Mouse (Mus musculus) small intestine, adult 2 months (tissue): ENCODE measurements around the gene Slc45a3. TPM values are rescaled to one million over a fixed set of nuclear protein-coding genes. Genes with fewer than 3 reads are reported as not detected.

Experiments used
- H3K27ac ChIP-seq: fragments of 200-500 bp; 2 replicates; pipeline ENCODE4 v1.5.1; 2012; ENCODE audit warnings: low read depth, low read length, control low read depth, inconsistent platforms; ENCODE audit not compliant: insufficient read depth
- H3K27me3 ChIP-seq: fragments of 200-500 bp; 2 replicates; pipeline ENCODE4 v1.6.1; 2012; ENCODE audit warnings: mild to moderate bottlenecking, moderate library complexity, low read length, inconsistent platforms; ENCODE audit not compliant: control insufficient read depth, insufficient read depth
- H3K36me3 ChIP-seq: fragments of 200-500 bp; 2 replicates; pipeline ENCODE4 v1.6.1; 2012; ENCODE audit warnings: mild to moderate bottlenecking, low read length, control low read depth, inconsistent platforms; ENCODE audit not compliant: control insufficient read depth, insufficient read depth
- H3K4me1 ChIP-seq: fragments of 200-500 bp; 2 replicates; pipeline ENCODE4 v1.6.1; 2012; ENCODE audit warnings: low read length, inconsistent platforms, mixed read lengths; ENCODE audit not compliant: control insufficient read depth, insufficient read depth, insufficient read length
- H3K4me3 ChIP-seq: fragments of 200-500 bp; 2 replicates; pipeline ENCODE4 v1.5.1; 2012; ENCODE audit warnings: low read depth, mild to moderate bottlenecking, control low read depth, inconsistent platforms, low read length, moderate library complexity
- CTCF ChIP-seq: fragments of 200-500 bp; IDR thresholded peaks from 2 replicates; pipeline ENCODE4 v1.5.1; 2012; ENCODE audit warnings: low read depth, mild to moderate bottlenecking, control low read depth, inconsistent platforms, low read length, moderate library complexity, mixed read lengths; ENCODE audit not compliant: insufficient replicate concordance, insufficient read length; ENCODE audit errors: extremely low read depth
- POLR2A ChIP-seq: fragments of 200-500 bp; IDR thresholded peaks from 2 replicates; pipeline ENCODE4 v1.6.1; 2012; ENCODE audit warnings: low read depth, mild to moderate bottlenecking, control low read depth, inconsistent platforms, low read length, moderate library complexity
- WGBS: fragments of 180-500 bp; shearing (Covaris S2); methylation state at CpG from one replicate; pipeline ENCODE4 v1.1.7; 2018; 5-methylcytosine and 5-hydroxymethylcytosine counted together
- polyA plus RNA-seq: library from polyadenylated mRNA; depleted of rRNA; stranded (reverse); fragments of >200 nt; gene quantifications from 2 replicates; pipeline ENCODE4 v1.2.3, GENCODE M21; 2012

The Slc45a3 gene
- polyA plus RNA-seq, 1 experiment: 2.1 TPM

DNA sequence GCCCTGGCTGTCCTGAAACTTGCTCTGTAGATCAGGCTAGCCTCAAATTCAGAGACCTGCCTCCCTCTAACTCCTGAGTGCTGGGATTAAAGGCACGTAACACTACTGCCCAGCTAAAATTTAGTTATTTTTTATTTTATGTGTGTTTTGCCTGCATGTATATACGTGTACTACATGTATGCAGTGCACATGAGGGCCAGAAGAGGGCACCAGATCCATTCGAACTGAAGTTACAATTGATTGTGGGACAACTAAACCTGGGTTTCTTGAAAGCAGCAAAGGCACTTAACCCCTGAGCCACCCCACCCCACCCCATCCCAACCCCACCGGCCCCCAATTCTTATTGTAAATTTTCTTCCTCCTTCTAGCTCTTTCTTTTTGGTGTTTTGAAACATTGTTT is 32.3 kb downstream of the Slc45a3 start:
- TF ChIP-seq CTCF (no peak), POLR2A (no peak)
- Histone ChIP-seq H3K27me3 (no peaks in the 10 kb centered on the region), H3K27ac (no peak overlapping the region), H3K4me1 (peaks cover 11% of the 10 kb centered on the region; the same call in 1 of the 2 replicates), H3K4me3 (no peak overlapping the region), H3K36me3 (no peaks in the 10 kb centered on the region)
- 35% methylated on average over 4 of the region's 4 CpGs for WGBS

DNA sequence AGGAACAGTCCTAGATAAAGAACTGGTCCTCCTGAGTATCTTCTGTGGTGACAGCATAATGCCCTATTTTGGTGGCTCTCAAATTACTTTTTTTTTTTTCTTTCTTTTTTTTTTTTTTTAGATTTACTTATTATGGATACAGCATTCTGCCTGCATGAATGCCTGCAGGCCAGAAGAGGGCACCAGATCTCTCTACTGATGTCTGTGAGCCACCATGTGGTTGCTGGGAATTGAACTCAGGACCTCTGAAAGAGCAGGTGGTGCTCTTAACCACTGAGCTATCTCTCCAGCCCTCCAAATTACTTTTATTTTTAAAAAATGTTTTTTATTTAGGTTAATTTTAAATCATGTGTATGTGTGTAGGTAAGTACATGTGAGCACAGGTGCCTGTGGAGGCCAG is 37.7 kb downstream of the Slc45a3 start:
- no peak overlapping the region for H3K4me3 ChIP-seq
- no peaks in the 10 kb centered on the region for H3K36me3 ChIP-seq
- no peaks in the 10 kb centered on the region for H3K4me1 ChIP-seq
- H3K27me3 ChIP-seq: no peaks in the 10 kb centered on the region
- no peak overlapping the region for H3K27ac ChIP-seq
- TF ChIP-seq POLR2A (no peak), CTCF (peak; percentile 40; the same call in 1 of the 2 replicates)

DNA sequence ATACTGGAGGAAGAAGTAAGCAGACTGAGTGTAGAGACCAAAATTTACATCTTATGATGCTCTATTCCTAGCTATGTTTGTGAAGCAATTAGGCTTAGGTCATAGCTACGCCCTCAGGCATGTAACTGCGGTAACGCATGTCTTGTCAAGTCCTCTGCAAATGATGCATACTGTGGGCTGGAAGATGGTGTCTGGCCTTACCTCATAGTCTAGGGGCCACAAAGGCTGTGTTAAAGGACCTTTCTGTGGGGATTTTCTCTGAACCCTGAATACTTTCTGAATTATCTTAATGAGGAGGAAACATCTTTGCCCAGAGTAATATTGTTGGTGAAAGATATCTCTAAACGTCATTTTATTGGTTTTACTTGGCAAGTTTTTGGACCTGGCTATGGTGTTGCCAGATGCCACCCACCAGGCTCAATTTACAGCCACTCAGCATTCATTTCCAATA is 39.1 kb downstream of the Slc45a3 start:
- no peaks in the 10 kb centered on the region for H3K27me3 ChIP-seq
- no peaks in the 10 kb centered on the region for H3K36me3 ChIP-seq
- WGBS: 63% methylated on average over 4 of the region's 4 CpGs
- no peak overlapping the region for H3K27ac ChIP-seq
- TF ChIP-seq CTCF (no peak), POLR2A (no peak)
- peaks cover 7% of the 10 kb centered on the region; the same call in 1 of the 2 replicates for H3K4me1 ChIP-seq
- no peak overlapping the region for H3K4me3 ChIP-seq

DNA sequence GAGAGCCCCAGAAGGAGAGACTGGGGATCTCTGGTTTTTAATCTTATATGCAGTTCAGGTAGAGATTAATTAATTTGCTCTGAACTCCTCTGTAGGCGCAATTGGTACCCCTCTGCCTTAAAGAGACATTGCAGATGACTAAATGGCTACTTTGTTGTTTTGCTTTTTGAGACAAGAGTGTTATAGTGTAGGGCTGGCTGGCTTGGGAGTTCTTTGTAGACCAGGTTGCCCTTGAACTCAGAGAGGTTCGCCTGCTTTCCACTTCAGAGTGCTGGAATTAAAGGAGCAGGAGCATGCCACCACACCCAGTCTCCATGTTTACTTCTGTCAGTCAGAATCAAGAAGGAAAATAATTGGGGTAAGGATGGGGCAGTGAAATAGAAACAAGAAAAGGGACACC is 40.3 kb downstream of the Slc45a3 start:
- TF ChIP-seq CTCF: no peak
- H3K27me3 ChIP-seq: no peaks in the 10 kb centered on the region
- peaks cover 7% of the 10 kb centered on the region; the same call in 1 of the 2 replicates for H3K4me1 ChIP-seq
- H3K27ac ChIP-seq: no peak overlapping the region
- no peak overlapping the region for H3K4me3 ChIP-seq
- WGBS: 72% methylated on average over 2 of the region's 2 CpGs
- H3K36me3 ChIP-seq: no peaks in the 10 kb centered on the region

DNA sequence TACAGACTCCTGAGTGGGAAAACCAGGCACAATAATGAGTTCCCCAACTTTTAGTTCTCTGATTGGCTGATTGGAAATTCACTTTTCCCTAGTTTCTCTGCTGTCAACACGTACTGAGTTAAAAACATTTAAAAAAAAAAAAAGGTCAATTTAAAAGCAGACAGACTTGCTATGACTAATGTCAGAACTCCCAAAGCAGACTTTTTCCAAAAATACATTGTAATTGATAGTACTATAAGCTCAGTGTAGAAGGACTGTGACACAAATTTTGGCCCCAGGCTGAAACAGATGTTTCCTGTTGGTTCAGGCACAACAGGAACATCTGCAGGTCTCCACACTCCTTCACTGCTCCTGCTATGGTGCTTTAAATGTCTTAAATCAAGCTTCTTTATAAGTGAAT is 41.0 kb downstream of the Slc45a3 start:
- TF ChIP-seq POLR2A (no peak), CTCF (no peak)
- Histone ChIP-seq H3K4me1 (peaks cover 7% of the 10 kb centered on the region; the same call in 1 of the 2 replicates), H3K36me3 (no peaks in the 10 kb centered on the region), H3K27ac (no peak overlapping the region), H3K27me3 (no peaks in the 10 kb centered on the region), H3K4me3 (no peak overlapping the region)
- WGBS: 49% methylated on average over 1 of the region's 1 CpGs

DNA sequence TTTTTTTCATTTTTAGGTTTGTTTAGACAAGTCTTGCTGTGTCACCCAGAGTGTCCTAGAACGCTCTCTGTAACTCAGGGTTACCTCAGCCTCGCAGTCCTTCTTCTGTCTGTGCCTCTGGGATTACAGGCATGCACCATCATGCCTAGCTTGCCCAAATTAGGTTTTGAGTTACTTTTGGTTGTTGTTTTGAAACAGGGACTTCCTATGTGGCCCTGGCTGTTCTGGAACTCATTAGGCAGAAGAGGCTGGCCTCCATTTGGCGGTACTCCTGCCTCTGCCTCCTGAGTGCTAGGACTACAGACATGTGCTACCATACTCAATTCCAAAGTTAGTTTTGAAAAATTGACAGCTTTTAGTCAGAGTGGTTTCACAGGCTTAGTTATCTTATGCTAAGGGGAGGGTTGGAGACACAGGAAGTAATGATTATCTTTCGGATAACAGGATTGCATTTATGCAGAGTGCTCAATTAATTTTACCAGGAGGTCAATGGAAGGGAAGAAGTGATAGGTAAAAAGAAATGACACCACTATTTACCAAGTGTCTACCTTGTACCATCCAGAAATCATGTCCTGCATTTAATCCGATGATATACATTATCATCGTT is 41.9 kb downstream of the Slc45a3 start:
- Histone ChIP-seq H3K4me3 (no peak overlapping the region), H3K27ac (no peak overlapping the region), H3K4me1 (peaks cover 7% of the 10 kb centered on the region; the same call in 1 of the 2 replicates), H3K36me3 (no peaks in the 10 kb centered on the region), H3K27me3 (no peaks in the 10 kb centered on the region)
- WGBS: 79% methylated on average over 6 of the region's 6 CpGs
- TF ChIP-seq POLR2A (no peak), CTCF (no peak)

DNA sequence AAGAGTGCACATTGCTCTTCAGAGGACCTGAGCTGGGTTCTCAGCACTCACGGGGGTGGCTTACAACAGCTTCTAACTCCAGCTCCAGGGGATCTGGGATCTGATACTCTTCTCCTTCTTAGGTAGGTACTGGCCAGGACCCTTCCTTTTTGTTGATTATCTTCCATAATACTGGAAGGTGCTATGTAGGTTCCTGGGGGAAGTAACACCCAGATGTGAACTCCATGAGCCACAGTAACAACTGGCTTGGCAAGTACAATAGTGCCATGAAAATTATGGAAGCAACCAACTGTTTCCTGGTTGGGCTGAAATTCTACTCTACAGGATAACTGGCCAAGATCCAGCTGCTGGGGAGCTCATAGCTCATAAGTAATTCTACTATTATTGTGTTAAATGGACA is 42.7 kb downstream of the Slc45a3 start:
- H3K4me1 ChIP-seq: peaks cover 11% of the 10 kb centered on the region
- H3K27me3 ChIP-seq: no peaks in the 10 kb centered on the region
- TF ChIP-seq CTCF: no peak
- no peak for TF ChIP-seq POLR2A
- 94% methylated on average over 1 of the region's 1 CpGs for WGBS
- H3K27ac ChIP-seq: no peak overlapping the region
- no peak overlapping the region for H3K4me3 ChIP-seq
- H3K36me3 ChIP-seq: no peaks in the 10 kb centered on the region
